Mouse (Mus musculus) MN1 (cell line): ENCODE data around the gene Slc8a1.

ENCODE experiments used
- DNase-seq: peaks from one replicate; pipeline ENCODE4 v3.0.0-alpha.2; 2016; ENCODE audit warnings: low spot score

The Slc8a1 gene

DNA sequence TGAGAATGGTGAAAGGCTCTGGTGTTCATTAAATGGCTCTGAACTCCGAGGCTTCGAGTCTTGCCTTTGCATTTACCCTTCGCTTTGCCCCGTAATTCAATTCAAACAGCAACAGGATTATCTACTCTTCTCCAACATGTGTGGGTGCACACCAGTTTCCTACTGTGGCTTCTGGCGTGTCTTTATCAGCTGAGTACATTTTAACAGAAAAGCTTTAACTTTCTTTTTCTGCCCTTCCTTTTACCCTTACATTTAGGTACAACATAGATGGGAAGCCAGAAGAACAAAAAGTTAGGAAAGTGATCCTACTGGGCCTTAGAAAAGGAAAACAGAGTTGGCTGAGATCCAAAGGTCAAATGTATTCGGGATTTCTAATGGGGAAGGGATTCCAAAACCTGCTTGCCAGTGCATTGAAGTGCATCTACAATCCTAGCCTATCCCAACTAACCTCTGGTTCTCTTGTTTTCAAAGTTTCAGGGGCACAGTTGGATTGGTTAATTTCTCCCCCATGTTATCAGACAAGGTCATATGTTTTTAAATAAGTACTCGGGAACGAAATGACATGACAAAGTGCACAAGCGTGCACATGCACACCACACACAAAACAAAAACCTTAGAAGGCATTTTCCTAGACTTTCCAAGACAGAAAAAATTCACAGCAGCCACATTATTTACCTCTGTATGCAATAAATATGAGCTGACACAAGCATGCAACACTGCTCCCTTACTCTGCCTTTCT lies 172.4 kb downstream of the Slc8a1 start:
- DNase-seq: no peak

- DNase-seq: peak; percentile 57
These were observed 184.0 kb downstream of the Slc8a1 start for GRCm38 (mm10) chr17:81554052-81554734.

GRCm38 (mm10) chr17:81551856-81552635 lies 186.1 kb downstream of the Slc8a1 start:
- no peak for DNase-seq

DNA sequence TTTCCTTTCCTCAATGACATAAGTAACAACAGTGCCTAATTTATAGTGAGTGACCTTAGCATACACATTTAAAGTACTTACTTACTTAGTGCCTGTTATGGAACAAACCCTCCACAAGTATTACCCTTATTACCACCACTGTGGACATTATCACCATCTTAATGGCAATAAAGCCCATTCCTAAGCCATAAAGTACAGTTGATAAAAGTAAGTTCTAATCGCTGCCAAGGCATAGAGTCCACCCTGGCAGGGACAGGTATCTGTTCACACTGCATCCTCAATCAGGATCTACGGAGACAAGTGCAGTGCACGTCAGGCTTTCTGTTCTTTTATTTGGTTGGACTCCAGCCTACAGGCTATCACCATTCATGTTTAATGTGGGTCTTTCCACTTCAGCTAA lies 187.3 kb downstream of the Slc8a1 start:
- no peak for DNase-seq

DNA sequence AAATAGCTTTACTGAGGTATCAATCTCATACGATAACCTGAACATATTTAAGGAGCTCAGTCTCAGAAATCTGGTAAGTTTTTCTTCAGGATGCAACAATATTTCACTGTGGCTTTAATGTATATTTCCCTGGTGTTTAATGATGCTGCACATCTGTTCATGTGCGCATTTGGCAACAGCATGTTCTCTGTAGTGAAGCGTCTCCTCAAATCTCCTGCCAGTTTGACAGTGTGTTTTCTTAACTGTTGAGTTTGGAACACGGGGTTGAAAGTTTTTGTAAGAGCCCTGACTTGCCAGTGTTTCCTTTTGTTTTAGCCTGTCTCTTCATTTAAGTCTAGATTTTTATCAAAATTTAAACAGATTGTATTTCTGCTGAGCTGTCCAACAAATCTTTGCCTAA lies 190.2 kb downstream of the Slc8a1 start:
- no peak for DNase-seq

DNA sequence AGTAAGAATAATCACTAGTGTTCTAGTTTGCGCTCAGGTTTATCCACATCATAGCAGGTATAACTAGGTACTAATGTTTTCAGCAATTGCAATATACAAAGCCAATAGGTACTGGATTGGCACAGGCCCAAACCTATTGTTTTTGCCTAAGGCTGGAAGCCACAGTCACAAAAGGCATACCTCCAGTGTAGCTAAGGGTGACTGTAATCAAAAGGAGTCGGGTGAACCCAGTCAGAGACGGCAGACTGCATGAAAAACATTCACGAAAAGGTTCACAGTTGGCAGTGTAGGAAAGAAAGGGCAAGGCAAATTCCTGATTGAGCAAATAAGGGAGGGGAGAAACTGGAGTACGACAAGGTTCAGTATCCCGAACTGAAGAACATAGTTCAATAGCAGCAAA lies 191.7 kb downstream of the Slc8a1 start:
- no peak for DNase-seq

GRCm38 (mm10) chr17:81546012-81546411 lies 192.2 kb downstream of the Slc8a1 start:
- DNase-seq: no peak

- DNase-seq: no peak
These were observed 193.3 kb downstream of the Slc8a1 start for GRCm38 (mm10) chr17:81544926-81545325.

DNA sequence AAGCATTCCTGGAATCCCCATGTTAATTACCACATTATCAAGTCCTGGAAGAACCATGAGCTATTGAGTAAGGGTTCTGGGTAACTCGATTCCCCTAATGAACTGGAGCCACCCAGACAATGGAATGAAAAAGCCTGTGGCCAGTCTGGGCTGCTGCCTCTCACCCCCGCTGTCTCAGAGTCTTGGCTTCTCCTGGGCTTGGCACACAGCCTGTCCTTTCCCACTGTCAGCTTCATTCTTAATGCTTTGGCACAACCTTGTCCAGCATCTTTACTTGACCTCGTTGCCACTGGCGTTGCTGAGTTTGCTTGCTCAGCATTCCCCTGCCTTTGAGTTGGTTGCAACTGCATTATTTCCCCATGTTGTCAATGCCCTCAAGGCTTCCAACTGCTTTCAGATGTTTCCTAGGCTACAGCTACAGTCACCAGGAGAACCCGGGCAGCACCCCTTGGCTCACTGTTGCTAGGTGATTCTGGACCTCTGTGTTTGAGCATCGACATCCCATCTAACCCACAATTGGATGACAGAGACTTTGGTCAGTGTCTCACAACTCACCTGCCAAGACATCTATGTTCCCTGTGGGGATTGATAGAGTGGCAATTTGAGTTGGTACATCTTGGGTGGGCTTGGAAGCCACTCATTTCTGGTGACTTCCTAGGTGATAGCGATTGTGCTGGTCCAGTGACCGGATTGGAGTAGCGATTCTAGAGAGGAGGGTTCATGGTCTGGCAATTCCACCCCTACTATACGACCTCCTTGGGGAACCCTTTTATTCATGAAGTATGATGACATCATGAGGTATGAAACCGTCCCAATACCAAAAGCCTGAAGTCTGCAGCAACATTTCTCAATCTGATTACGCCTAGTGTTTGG lies 195.6 kb downstream of the Slc8a1 start:
- peak; percentile 19 for DNase-seq

DNA sequence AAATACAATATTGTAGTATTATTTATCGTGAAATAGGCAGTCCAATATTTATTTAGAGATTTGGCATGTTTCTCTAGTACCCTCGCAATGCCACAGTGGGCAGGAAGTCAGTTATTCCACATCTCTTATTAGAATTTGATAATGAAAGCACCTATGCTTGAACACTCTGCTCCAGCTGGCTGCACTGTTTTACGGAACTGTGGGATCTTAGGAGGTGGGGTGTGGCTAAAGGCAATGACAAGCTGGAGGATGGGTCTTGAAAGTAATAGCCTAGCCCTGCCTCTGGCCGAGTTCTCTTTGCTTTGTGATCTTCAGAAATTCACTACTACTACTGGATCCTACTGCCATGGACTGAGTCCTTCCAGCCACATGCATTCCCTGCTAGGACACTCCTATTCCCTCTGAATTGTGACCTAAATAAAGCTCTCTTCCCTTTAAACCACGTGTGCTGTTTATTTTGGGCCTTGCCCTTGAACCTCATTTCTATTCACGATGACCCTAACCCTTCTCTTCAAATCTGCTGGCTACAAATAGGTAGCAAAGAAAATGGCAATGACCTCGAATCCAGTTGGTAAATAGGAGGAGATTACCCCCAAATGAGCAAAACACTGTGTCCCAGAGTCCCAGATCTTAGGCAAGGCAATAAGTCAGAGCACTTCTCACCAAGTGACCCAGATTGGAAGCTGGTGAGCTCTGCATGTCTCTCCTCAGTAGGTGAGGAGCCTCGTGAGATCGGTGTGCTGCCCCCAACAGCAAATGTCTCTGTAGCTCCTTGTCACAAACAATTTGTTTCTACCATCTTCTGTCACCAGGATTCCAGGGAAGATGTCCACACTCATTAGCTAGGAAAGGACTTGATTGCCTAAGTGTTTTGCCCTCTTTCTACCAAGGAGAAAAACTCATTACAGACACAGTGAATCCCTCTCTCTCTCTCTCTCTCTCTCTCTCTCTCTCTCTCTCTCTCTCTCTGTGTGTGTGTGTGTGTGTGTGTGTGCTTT lies 199.7 kb downstream of the Slc8a1 start:
- no peak for DNase-seq

- DNase-seq: no peak
These were observed 202.1 kb downstream of the Slc8a1 start for GRCm38 (mm10) chr17:81536093-81536492.

DNA sequence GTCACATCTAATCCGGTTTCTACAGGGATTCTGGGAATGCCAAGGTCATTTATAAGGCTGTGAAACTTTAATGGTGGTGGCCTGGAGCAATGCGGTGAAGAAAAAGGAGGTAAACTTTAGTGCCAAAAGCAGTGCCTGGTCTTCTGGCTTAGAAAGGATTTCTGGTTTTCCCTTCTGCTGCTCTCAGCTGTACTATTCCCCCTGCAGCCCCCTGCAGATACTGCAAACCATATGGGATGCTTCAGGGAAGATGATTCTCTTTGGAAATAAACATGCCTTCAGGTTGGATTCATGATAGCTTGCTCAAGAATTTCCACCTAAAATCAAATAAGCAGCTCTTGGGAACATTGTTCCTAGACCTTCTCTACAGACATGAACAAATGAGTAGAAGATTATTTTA lies 208.3 kb downstream of the Slc8a1 start:
- DNase-seq: no peak

DNA sequence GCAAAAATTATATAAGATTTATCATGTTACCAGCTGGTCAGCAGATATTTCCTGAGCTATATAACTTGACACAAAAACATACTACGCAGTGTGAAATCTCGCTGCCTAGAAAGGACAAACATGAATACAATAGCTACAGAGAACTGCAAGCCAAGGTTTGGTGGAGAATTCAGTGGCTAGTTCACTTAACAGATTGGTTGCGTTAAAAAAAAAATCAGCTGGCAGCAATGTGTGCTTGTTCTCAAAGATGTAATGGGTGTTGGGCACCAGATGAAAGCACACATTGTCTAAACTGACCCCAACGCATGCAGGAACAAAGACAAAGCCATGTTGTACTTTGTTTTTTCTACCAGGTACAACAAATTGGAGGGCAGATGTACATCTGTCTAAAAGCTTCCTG lies 209.2 kb downstream of the Slc8a1 start:
- no peak for DNase-seq

GRCm38 (mm10) chr17:81526463-81526862 lies 211.7 kb downstream of the Slc8a1 start:
- DNase-seq: no peak

DNA sequence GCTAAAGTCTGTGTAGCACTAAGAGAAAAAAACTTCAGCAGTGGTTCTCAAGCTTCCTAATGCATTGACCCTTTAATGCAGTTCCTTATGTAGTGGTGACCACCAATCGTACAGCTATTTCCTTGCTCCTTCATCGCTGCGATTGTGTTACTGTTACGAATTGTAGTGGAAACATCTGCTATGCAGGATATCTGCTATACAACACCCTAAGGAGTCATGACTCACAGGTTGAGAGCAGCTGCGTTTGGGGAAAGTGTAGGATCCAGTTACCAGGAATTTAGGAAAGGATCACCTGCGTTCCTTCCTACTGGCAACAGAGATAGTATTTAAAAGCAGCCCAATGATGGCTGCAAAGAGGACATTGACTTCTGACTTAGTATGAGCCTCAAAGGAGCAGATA lies 213.4 kb downstream of the Slc8a1 start:
- no peak for DNase-seq

GRCm38 (mm10) chr17:81523943-81524342 lies 214.2 kb downstream of the Slc8a1 start:
- DNase-seq: peak; percentile 20

DNA sequence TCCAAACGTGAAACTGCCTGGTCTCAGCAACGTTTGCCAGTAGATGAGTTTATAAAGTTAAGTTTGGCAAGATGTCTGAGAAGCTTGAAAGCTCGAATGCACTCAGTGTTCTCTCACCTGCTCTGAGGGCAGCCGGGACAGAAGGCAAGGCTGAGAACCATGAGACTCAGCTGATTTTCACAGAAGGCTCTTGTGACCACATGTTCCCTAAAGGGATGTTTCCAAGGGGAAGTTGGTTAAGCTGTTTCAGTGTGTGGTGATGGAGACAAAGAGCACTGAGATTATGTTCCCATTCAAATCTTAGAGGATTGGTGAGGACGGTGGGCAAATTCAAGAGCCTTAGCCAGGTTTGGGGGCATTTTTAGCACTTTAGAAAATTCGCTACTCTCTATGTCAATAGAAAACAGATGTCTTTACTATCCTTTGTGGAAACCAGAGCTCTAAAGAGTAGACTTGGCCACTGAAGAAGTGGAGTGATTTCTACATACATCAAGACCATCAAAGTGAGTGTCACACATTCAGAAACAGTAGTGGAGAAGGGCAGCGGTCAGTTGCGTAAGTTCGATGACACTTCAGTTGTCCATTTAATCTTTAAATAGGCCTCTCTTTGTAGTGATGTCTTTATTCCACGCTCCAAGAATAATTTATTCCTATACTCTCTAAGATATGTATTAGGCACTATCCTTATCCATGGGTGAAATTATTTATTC lies 219.7 kb downstream of the Slc8a1 start:
- DNase-seq: no peak

DNA sequence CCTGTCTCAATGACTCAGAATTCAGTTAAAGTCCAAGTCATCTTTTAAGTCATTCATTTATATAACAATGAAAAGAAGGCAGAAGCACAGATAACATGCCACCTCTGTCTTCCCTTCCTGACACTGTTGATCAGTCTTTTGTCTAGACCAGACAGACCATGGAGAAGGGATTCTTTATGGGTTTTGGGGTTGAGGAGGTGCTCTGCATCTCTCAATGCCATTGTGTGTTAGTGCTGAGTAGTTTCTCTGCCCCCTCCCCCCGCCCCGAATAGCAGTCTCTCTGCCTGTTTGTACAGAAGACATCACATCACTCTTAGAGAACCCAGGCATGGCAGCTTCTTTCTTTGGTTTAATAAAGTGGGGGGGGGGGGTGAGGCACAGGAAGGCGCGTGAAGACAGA lies 222.0 kb downstream of the Slc8a1 start:
- no peak for DNase-seq

GRCm38 (mm10) chr17:81514022-81514421 lies 224.2 kb downstream of the Slc8a1 start:
- no peak for DNase-seq

DNA sequence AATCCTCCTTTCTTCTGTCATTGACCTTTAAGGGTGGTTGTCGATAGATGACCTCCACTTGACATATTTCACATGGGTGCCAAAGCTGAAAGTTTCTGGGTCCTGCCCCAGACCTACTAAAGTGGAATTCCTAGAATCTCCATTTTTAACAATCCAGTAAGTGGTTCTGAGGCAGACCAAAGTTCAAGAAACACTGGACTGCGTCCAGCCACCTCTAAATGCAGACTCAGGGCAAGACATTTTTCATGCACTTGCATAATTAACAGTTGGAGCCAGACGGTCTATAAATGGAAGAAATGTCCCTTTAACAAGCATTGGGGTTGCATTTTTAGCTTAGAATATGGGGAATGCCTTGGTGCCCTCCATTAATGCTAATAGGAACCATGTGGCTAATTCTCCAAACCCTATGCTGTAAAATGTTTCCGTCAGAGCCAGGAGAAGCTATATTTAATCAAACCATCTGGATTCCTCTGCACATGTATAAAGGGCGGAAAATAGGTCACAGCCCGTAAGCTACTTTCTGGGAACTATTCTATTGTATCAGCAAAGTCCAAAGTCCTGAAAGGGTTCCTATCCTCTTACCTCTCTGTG lies 224.7 kb downstream of the Slc8a1 start:
- no peak for DNase-seq
